Mouse (Mus musculus) C2C12 (cell line): Measurements from ENCODE around the gene Slc35e1.

Experiments used
- CTCF ChIP-seq: IDR thresholded peaks from one replicate; pipeline ENCODE4 v1.5.1; 2011; ENCODE audit not compliant: control insufficient read depth, insufficient read depth, insufficient read length
- FOSL1 ChIP-seq: IDR thresholded peaks from one replicate; pipeline ENCODE4 v1.8.0; 2011; ENCODE audit warnings: mild to moderate bottlenecking, low read length; ENCODE audit not compliant: poor library complexity, insufficient read depth, severe bottlenecking
- MAX ChIP-seq: IDR thresholded peaks from one replicate; pipeline ENCODE4 v1.6.1; 2011; ENCODE audit warnings: mild to moderate bottlenecking, control low read depth
- MYOD1 ChIP-seq: IDR thresholded peaks from one replicate; pipeline ENCODE4 v1.6.1; 2011; ENCODE audit warnings: low read depth; ENCODE audit not compliant: control insufficient read depth, insufficient read length
- USF1 ChIP-seq: IDR thresholded peaks from one replicate; pipeline ENCODE4 v1.6.1; 2011; ENCODE audit warnings: low read depth, mild to moderate bottlenecking, control low read depth, moderate library complexity

GRCm38 (mm10) chr8:72500521-72500931, 8.1 kb upstream of the Slc35e1 start:
- TF ChIP-seq CTCF, result no peak
- TF ChIP-seq USF1, result no peak
- no peak for TF ChIP-seq MAX
- no peak for TF ChIP-seq FOSL1
- TF ChIP-seq MYOD1, result no peak
